Mouse (Mus musculus) telencephalon, adult 2 months (tissue): ENCODE measurements around the gene Trpm8.

Experiments used
- DNase-seq: peaks from one replicate; pipeline ENCODE4 v3.0.0-alpha.2; 2011; ENCODE audit warnings: low read depth, low spot score

Trpm8 gene

DNA sequence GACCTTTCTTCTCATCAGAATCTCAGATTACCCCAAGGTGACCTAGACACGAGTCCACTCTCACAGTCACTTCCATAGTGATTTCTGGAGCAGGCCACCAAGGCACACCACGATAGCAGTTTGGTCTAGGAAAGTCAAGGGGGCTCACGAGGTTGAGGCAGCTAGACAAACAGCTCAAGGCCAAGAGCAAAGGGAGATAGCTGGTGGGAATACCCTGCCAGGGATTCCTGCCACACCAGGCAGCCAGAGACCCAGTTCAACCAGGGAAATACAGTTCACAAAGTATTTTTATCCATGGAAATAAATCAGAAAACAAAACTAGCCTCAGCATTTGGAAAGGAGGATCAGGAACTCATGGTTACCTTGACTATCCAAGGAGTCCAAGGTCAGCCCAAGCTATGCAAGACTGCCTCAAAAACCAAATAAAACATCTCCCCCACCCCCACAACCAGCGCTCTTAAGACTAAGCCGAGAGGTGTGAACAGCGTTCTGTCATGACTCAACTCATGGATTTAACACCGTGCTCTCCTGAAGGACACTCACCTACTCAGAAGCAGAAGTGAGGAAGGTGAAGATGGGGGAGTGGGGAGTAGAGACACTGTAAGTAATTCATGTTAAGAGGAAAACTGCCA is 13.1 kb upstream of the Trpm8 start:
- DNase-seq = no peak

DNA sequence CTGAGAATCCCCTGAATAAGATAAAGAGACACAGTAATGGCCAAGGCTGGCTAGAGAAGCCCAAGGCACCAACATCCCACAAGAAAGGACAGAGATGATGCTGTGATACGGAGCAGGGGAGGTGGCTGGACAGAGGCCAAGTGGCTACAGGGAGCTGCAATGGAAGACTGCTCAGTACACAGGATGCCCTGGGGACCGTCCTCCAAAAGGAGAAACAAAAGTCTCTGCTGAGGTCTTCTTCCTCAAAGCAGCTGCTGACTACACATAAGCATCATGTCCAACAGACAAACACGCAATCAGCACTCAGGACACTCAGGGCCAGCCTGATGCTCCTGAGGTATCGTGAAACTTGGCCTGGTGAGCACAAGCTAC is 12.6 kb upstream of the Trpm8 start:
- DNase-seq = no peak

DNA sequence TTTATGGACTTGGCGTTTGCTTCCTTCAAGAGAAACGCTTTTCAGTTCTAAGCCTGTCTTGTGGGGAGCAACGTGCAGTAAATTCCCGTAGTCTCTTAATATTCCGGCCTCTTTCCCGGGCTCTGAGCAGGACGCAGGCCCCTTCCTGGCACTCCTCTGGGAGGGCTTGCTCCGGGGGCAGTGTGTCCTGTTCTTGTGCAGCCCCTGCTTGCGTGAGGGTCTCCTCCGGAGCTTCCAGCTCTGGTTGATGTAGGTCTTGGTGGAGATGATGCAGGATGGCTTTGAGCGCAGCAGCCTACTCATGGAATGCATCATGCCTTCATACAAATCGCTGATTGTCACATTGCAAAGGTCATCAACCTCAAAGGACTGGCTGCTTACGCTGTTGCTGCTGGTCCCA is 11.3 kb upstream of the Trpm8 start:
- no peak for DNase-seq

DNA sequence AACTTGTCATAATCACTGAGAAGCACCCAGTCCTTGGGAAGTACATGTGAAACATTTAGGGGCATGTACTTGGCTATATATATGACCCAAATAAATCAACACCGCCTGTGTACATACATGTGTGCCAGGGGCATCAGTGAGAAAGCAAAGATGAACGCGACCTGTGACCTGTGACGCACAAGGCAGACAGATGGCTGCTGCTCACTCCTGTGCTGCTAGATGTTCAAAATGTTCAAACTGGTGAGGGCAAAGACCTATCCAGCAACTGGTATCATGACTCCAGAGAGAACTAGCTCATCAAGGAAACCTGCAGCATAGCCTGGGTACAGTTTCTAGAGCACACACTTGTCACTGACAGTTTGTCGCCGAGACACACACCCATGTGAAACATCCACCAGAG is 10.0 kb upstream of the Trpm8 start:
- no peak for DNase-seq

DNA sequence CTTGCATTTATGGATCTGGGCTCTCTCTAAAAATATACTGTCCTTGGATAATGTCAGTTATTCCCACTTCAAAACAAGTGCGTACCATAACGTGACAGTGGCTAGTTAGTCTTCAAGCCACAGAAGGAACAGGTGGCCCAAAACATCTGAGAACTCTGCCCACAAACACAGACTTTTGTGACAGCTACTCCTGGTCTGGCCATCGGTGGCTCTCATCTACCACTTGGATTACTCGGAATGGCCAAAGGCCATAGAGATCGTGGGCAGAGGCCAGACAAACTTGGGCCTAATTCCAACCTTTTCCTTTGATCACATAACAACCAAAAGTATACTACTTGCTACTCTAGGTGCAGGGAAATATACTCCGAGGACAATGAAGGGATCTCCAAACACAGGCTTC is 9.4 kb upstream of the Trpm8 start:
- DNase-seq = no peak

DNA sequence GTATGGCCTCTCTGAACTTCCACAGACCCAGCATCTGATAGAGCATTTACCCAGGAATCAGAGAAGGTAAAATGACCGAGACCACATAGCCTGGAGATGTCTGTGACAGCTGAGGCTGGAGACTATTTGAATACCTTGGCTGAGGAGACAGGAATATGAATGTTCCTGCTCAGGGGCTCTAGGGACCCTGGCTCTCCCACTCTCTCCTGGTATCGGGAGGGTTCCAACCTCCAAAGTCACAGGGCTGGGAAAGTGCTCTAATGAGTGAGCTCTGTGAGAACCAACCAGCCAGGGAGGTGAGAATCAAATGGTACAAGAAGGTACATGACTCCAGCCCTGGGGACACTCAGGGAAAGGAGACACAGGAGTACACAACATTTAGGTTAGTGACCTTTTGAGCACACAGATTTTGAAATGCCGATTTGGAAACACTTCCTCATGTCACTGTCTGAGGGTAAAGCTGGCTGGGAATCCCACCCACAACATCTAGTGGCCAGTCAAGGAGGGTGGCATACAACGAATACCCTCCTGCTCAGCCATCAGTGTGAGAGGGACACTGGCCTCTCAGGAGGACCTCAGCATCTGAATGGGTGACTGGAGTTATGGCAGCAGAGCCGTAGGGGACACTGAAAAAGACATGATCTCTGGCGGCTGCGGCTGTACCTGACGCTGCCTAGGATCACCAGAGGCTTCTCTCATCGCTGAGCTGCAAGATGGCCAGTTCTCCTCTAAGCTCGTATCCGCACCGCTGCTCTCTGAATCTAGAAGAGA is 7.7 kb upstream of the Trpm8 start:
- no peak for DNase-seq

DNA sequence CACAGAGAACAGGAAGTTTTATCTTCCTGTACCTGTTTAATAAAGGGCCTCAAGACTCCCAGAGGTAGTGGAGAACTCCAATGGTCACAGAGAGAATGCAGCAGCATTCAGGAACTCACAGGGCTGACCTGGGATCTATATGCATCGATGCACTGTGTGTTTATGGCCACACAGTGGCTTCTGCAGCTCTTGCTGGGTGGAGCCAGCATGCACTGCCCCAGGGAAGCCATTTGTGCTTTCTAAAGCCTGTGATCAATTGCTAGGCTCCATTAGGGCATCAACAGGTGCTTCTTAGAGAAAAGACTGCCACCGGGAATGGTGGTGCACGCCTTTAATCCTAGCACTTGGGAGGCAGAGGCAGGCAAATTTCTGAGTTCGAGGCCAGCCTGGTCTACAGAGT is 4.6 kb upstream of the Trpm8 start:
- DNase-seq = no peak

DNA sequence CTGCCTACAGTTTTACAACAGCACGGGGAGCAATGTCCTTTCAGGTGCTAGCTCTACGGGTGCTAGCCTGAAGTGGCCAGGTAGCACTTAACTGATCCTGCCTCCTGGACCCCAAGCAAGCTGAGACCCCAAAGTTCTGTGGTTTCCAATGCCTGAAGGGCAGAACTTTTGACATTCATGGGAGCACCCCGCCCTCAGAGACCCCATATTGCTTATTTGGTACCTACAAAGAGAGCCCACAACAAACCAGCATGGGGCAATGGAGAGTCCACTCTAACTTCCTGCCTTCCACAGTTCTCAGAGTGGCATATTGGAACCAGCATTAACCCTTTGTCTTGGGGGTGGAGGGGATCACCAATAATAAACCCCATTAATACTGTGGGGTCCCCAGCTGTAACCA is 4.1 kb upstream of the Trpm8 start:
- DNase-seq = no peak

DNA sequence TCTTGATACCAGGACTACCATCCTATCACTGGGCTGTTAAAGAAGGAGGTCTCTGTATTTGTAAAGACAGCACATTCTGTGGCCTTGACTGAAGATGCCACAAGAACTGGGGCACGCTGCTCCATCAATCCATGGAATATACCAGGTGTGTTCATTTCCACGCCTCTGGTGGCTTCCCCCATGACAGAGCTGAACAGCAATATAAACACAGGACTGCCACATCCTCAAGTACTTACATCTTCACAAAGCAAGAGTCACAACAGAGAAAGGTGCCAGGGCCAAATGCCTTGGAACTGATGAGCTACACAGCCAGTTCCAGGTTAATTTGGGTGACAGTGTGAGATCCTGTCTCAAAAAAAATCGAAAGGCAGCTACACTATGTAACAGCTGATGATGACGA is 3.6 kb upstream of the Trpm8 start:
- DNase-seq = no peak

DNA sequence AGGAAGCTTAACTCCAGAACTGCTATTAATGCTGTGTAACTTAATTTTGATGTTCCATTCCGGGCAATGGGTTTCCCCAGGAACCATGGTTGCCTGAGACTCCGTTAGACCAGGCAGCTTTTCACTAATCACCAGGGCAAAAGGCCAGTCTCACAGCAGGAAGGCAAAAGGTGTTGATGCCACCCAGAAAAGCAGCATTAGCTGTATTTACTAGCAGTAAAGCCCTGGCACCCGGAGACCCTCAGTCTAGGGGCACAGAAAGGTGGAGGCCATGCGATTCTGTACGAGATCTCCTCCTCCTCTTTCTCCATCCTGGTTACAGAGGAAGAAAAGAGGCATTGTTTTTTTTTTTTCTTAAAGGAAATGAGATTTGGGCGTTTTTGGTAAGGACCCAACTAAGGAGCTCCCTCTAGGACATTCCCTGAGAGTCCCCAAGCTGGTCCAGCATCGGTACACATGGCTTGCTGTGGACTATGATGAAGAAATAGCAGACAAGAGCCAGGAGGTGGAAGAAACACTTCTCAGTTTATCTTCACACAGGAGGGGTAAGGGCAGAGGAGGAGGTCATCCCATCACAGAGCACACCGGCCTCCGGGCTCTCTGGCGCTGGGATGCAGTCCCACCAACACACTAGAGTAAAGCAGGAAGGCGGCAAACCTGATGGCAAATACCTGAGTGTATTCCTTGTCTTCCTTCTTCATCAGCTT is 2.9 kb upstream of the Trpm8 start:
- no peak for DNase-seq

DNA sequence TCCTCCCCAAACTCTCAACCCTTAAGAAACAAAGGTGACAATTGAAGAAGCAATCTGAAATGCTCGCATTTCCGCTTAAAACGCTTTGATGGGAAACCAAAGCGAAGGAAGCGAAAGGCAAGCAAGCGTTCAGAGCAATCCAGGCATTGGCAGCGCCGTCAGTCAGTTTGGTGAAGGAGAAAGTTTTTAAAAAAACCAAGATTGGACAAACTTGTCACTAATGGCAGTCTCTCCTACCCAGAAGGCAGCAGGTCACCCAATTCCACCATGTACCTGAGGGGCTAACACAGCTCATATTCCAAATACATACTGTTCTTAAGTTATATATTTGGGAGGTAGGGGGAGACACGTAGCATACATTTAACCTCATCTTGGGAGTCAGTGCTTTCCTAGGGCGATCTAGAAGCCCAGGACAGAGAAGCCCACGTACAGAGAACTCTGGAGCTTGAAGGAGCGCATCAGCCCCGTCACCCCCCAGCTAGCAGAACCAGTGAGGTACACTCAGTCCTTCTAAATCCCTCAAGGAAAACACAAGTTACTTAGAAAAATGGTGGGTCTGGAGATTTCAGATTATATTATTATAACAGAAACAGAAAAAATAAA is 2.3 kb upstream of the Trpm8 start:
- no peak for DNase-seq

DNA sequence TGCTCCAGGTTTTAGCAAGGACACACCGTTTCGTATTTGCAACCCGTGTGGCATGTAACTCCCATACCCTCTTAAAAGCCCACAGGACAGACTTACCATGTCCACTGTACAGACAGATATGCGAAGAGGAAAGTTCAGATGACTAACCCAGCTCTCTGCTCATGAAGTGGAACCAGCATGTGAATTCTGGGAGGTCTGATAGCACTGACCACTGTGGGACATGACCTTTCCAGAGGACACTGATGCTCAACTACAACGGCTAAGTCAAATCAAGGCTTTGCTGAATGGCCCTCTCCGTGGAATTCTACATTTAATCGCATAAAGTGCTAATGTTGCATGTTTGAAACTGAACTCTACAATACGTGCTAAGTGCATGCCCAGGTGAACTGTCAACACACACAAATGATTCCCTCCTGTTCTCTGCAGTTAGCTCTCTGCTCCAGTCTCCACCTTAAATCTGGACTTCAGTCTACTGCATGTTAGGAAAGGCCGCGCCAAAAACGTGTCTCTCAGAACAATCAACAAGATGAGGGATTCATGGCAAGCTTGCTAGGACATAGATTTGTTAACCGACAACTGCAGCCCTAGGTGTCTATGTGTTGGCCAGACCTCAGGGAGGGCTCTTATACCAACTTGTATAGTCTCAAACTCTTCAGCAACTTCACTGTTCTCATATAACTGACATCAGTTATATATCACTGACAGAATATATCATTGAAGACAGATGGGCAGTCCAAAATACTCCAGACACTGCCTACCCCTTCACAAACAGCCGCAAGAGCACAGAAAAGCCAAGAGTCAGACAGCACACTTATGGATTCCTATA is 1.6 kb upstream of the Trpm8 start:
- no peak for DNase-seq

DNA sequence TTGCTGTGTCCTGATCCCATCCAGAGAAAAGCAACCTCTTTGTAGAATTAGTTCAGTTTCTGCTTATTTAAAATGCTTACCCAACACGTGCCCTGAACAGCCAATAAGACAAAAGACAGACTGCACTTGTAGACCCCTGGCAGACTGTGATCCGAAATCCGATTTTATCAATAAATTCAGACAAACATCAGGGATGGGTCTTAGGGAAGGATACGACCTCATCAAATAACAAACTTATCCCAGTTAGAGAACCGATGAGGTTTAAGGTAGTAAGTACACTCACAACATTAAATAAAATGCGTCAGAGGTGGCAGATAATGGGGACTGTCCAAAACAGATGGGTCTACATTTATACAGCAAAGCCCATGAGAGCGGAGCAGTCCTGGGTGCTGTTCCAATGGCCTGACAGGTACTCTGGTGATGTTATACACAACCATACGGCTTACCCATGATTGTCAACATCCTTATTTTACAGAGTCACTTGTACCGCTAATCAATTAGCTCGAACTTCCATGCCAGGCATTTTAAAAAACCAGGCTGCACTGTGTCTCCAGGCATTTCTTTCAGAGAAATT is 850 bp upstream of the Trpm8 start:
- DNase-seq = no peak

DNA sequence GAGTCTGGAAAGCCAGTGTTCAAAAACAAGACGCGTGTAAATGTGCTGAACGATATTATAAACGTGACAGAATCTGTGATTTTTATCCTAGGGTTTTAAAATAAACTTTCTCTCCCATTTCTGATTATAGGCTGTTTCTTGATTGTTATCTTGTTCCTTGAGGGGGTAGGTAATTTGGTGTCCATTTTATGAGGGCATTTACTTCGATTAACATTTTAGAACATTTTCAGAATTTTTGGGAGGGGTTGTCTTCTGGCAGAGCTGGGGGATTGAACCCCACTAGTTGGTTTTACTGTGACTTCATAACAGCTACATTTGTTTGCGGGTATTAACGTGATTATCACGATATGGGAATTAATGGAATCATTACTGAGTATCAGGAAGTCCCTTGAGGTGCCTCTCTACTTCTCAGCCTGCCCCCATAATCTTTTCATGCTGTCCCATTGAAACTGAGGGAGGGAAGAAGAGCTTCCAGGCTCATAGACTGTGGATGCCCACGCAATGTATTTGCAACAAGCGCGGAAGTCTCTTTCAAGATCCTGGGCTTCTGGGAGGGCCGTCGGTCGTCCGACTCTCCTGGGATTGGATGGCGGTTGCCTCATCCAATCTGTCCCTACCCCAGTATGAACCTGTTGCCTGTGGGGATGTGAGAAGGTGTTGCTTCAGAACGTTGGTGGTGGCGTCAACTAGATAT is 504 bp downstream of the Trpm8 start:
- DNase-seq = no peak

DNA sequence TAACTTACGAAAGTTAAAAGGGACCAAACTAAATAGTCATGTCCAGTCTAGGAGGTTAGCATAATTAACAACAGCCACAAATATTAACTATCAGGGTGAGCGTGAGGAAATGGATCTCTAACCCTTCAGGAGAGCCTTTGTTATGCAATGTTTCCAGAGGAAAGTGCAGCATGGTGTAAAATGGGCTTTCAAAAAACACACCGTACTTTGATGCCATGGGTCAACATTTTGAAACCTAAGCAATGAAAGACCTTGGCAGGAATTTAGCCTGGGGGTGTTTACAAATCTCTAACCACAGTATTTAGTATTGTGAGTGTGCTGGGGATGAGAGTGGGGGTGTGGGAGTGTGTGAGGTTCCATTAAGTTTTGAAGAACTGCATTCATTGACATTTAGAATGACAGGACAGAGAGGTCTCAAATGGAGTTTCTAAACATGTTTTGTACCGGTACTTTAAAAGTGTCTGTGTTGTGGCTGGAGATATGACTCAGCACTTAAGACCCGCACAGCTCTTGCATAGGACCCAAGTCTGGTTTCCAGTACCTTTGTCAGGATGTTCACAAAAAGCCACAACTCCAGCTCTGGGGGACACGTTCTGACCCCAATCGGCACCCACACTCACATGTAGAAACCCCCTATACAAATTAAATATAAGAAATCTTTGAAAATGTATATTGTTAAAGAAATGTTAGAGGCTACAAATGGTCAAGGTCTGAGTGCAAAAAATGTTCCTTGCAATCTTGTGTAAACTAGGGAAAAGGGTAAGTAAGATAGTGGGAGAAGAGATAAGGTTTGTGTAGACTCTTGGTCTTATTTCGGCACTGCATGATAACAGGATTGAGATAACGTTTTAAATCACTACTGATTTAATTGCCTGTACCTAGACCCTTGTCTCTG is 1.9 kb downstream of the Trpm8 start:
- DNase-seq = no peak

DNA sequence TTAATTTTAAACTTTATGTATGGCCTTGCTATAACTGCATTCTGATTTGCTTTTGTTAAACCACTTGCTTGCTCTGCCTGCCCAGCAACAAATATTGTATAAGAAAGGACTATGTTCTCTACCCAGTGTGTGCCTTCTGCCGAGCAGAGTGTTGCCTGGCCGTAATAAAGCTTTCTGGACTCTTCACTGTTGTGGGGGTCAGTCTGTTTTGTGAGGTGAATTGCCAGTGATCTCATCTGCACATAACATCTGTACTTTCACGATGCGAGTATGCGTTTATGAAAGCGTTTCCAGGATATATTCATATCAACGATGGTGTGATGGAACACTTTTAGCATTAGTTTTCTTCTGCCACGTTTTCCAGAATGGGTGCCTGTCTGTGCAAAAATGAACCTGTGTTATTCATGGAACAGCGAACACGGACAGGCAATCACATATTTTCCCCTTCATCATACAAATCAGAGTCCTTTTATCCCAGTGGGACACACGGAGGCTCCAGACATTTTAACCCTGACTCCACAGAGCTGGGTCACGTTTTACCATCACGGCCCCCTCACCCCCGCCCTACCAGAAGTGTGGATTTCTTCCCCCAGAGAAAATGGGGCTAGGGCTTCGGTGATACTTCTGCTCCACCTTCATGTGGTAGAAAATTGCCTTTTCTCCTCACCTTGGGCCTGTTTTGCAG is 2.7 kb downstream of the Trpm8 start:
- no peak for DNase-seq

DNA sequence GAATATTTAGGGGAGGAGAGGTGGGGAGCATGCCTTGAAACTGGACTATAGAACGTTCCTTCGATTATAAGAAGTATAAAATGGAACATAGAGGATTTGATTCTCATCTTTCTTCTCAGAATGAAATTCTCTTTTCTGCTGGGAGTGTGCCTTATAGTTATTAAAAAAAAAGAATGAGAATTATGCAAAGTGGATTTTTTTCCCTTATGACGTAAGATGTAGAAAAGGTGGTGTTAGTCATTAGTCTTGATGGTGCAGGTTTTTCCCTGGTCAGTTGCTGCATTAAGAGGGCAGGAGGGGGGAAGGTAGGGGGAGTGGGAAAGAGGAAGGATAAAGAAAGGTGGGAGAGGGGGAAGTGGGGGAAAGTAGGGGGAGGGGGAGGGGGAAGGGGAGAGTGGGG is 4.8 kb downstream of the Trpm8 start:
- DNase-seq = no peak

DNA sequence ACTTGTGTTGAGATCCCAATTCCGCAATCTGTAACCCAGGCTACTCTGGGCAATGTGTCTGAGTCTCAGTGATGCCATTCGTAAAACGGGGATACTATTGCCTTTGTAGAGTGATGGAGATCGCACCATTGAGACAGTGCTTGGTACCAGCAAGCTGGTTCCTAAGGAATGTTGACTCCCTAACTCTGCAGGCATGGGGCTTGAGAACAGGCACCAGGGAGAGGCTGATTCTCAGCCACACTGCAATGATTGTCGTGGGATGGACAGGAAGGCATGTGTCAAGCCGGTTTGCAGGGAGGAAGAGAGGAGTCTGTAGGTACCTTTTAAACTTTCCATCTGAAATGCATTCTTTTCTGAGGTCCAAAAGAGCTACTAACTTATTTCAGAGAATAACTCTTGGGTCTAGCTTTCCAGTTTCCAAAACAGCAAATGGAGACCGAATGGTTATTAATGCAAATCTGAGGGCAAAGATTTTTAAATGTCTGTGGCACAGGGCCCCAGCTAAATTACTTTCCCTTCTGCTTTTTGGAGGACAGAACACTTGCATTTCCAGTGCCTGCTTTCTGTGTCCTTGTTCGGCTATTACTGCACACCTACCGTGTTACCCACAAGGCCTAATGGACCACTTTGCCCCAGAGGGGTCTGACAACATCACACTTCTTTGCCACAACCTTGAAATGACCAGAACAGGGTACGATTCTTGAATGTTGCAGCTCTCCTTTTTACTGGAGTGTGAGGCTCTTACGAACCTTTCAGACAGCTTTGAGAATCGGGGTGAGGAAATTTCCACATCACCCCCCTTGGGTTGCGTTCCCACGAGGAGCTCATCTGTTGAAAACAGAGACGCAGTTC is 6.1 kb downstream of the Trpm8 start:
- no peak for DNase-seq
